Mouse (Mus musculus) forebrain, embryonic 14.5 days (tissue): Measurements from ENCODE around the gene H2al2a. TPM values are rescaled to one million over a fixed set of nuclear protein-coding genes. Genes with fewer than 3 reads are reported as not detected.

Experiments used
- ATAC-seq: fragments of 200-750 bp; cut with Nextera tagmentation; 2 replicates; pipeline ENCODE4 v1.8.0; 2017; ENCODE audit warnings: mild to moderate bottlenecking, moderate library complexity
- DNase-seq: peaks from one replicate; pipeline ENCODE4 v3.0.0-alpha.2; 2015; ENCODE audit warnings: low spot score
- H3K27ac ChIP-seq: fragments of 300-500 bp; sonication (generic); 2 replicates; pipeline ENCODE4 v1.5.1; 2014; ENCODE audit warnings: low read depth, mild to moderate bottlenecking, control low read depth, low read length, moderate library complexity
- H3K27me3 ChIP-seq: fragments of 300-500 bp; sonication (generic); replicated peaks from 2 replicates; pipeline ENCODE4 v1.6.1; 2014; ENCODE audit warnings: low read length, control low read depth, mixed read lengths; ENCODE audit not compliant: control insufficient read depth, insufficient read depth
- H3K36me3 ChIP-seq: fragments of 300-500 bp; sonication (generic); 2 replicates; pipeline ENCODE4 v1.6.1; 2014; ENCODE audit warnings: low read length, control low read depth; ENCODE audit not compliant: control insufficient read depth, insufficient read depth
- H3K4me1 ChIP-seq: fragments of 300-500 bp; sonication (generic); 2 replicates; pipeline ENCODE4 v1.6.1; 2014; ENCODE audit warnings: antibody characterized with exemption, low read length, control low read depth; ENCODE audit not compliant: control insufficient read depth, insufficient read depth
- H3K4me2 ChIP-seq: fragments of 300-500 bp; sonication (generic); 2 replicates; pipeline ENCODE4 v1.6.1; 2014; ENCODE audit warnings: mild to moderate bottlenecking, control low read depth, low read length
- H3K4me3 ChIP-seq: fragments of 300-500 bp; sonication (generic); 2 replicates; pipeline ENCODE4 v1.5.1; 2014; ENCODE audit warnings: low read depth, low read length, control low read depth
- H3K9ac ChIP-seq: fragments of 300-500 bp; sonication (generic); 2 replicates; pipeline ENCODE4 v1.6.1; 2014; ENCODE audit warnings: mild to moderate bottlenecking, low read length, control low read depth, moderate library complexity
- H3K9me3 ChIP-seq: fragments of 300-500 bp; sonication (generic); replicated peaks from 2 replicates; pipeline ENCODE4 v1.6.1; 2016; ENCODE audit warnings: low read length, control low read depth, mixed read lengths; ENCODE audit not compliant: control insufficient read depth
- WGBS: fragments of 180-500 bp; shearing (Covaris S2); extraction: QIAGEN DNeasy Blood & Tissue Kit; methylation state at CpG from one replicate; pipeline ENCODE4 v1.1.7; 2014; 5-methylcytosine and 5-hydroxymethylcytosine counted together
- polyA plus RNA-seq: library from polyadenylated mRNA; unstranded; fragments of >200 nt; fragmentation: Nextera tagmentation; extraction: Ambion mirVana; gene quantifications from 2 replicates; pipeline ENCODE4 v1.2.1, GENCODE M21; 2014

Gene H2al2a
- polyA plus RNA-seq, 1 experiment from 2014 or later, result not detected

DNA sequence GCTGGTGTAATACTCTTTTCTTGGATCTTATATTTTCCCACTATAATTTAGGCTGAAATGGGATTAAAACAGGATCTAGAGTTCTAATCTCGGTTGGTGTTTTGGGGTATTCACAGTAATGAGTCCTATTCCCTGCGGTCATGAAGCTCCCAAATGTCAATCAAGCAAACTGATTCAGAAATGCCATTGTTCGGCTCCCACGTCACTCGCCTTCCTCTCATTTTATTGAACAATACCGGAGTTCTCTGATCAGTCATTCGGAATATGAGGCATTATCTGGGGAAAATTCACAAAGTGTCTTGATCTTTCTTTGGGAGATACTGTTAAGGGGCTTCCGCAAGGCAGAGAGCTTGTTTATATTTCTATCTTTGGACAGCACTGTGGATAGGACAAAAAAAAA is 33.8 kb upstream of the H2al2a start:
- Histone ChIP-seq H3K9ac (peak overlapping the region; percentile 87; the same call in 1 of the 2 replicates), H3K27ac (no peak overlapping the region), H3K4me1 (peaks cover 52% of the 10 kb centered on the region), H3K27me3 (no peaks in the 10 kb centered on the region), H3K9me3 (no peaks in the 10 kb centered on the region), H3K4me3 (peak overlapping the region; percentile 37; the same call in 1 of the 2 replicates), H3K36me3 (no peaks in the 10 kb centered on the region), H3K4me2 (peak overlapping the region; percentile 99)
- DNase-seq, result peak; percentile 84
- no peak for ATAC-seq
- WGBS, result 9% methylated on average over 8 of the region's 8 CpGs

DNA sequence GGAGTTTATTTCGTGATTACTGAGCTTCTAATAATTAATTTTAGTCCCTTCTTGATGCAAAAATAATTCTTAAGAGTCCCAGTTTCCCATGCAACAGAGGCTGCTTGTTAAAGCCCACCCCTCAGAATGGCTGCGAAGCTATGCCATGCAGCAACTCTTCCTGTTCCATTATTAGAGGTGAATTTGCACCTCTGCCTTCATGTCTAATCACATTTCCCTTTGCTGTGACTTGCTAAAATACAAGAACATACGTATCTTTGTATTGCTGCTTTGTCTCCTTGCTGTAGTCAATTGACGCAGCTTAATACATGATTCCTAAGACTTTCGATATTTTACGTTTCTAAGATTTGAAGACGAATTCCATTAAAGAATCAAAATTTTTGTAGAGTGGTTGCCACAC is 32.9 kb upstream of the H2al2a start:
- no peak overlapping the region for H3K27ac ChIP-seq
- peak; percentile 43 for DNase-seq
- no peaks in the 10 kb centered on the region for H3K36me3 ChIP-seq
- H3K9ac ChIP-seq, result no peak overlapping the region
- no peaks in the 10 kb centered on the region for H3K9me3 ChIP-seq
- WGBS, result 25% methylated on average over 7 of the region's 7 CpGs
- peaks cover 47% of the 10 kb centered on the region for H3K4me1 ChIP-seq
- no peak for ATAC-seq
- H3K4me3 ChIP-seq, result no peak overlapping the region
- H3K27me3 ChIP-seq, result no peaks in the 10 kb centered on the region
- H3K4me2 ChIP-seq, result peak overlapping the region; percentile 99

DNA sequence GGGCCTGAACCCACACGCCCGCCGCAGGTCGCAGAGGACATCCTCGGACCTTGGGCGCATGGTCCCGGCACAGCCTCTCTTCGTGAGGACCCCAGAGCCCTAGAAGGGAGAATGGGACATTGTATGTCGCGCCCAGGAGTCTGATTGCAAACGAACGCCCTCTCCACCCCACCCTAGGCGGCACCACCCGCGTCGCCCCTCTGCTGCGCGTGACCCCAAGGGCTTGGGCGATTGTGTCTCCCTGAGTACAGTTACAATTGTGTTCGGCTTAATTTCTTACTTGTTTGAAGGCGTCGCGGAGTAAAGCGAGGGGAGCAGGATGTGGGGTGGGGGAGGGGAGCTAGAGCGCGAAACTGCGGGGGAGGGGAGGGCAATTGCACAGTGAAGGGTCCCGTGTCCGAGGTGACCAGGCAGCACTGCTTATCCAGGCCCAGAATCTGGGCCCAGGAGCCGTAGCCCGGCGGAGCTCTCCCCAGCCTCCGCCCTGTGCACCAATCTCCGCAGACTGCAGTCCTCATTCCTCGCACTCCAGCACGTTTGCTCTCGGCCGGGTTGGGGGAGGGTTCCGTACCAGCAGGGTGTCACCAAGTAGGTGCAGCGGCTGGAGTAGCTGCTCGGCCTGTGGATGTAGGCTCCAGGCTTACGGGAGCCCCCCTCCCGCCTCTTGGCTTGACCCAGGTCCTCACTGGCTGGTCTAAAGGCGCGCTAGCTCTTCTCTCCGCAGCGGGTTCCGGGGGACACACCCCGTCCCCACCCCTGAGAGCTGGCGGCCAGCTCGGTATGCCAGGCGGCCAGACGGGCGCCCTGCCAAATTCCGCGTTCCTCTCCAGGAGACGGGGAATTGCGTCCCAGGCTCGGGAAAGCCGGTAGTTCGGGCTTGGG is 31.6 kb upstream of the H2al2a start:
- H3K4me2 ChIP-seq, result peak overlapping the region; percentile 99
- H3K4me3 ChIP-seq, result peak overlapping the region; percentile 63
- under 1% methylated on average over 61 of the region's 61 CpGs for WGBS
- peak overlapping the region; percentile 99 for H3K27ac ChIP-seq
- no peaks in the 10 kb centered on the region for H3K9me3 ChIP-seq
- no peaks in the 10 kb centered on the region for H3K27me3 ChIP-seq
- DNase-seq (peak; percentile 95), ATAC-seq (peak; percentile 65)
- peaks cover 36% of the 10 kb centered on the region for H3K4me1 ChIP-seq
- H3K9ac ChIP-seq, result peak overlapping the region; percentile 94
- H3K36me3 ChIP-seq, result no peaks in the 10 kb centered on the region

DNA sequence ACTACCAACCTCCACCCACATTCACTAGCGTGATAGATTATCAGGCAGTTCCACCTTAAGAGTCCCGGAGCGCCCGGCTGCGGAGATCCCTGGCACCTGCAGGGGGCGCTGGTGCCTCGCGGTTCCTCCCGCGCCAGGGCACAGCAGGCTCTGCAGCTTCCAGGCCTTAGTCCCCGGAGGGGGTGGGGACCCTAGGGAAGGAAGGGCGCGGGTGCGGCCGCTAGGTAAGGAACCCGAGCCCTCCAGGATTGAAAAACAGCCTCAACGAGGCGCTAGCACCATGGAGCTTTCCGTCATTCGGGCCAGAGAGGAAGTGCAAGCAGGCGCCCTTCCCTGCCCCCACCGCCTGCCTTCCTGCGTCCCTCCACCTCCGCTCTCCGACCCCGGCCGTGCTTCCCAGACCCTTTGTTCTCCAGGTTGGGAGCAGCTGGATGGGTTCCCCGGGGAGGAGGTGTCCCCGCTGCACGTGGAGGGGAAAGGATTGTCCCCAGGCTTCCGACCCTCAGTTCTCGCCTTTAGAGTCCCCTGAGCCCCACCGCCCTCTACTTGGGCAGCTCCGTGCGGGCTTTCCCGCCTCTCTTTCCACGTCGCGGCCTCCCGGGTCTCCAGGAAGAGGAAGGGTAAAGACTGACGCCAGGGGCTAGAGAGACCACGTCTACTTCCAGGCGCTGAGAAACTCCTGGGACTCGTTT is 30.8 kb upstream of the H2al2a start:
- Histone ChIP-seq H3K27me3 (no peaks in the 10 kb centered on the region), H3K4me3 (peak overlapping the region; percentile 63), H3K36me3 (no peaks in the 10 kb centered on the region), H3K9me3 (no peaks in the 10 kb centered on the region), H3K27ac (peak overlapping the region; percentile 99), H3K4me1 (peaks cover 29% of the 10 kb centered on the region), H3K4me2 (peak overlapping the region; percentile 99), H3K9ac (peak overlapping the region; percentile 94)
- DNase-seq (peak; percentile 97), ATAC-seq (peak; percentile 84)
- WGBS, result under 1% methylated on average over 43 of the region's 44 CpGs

DNA sequence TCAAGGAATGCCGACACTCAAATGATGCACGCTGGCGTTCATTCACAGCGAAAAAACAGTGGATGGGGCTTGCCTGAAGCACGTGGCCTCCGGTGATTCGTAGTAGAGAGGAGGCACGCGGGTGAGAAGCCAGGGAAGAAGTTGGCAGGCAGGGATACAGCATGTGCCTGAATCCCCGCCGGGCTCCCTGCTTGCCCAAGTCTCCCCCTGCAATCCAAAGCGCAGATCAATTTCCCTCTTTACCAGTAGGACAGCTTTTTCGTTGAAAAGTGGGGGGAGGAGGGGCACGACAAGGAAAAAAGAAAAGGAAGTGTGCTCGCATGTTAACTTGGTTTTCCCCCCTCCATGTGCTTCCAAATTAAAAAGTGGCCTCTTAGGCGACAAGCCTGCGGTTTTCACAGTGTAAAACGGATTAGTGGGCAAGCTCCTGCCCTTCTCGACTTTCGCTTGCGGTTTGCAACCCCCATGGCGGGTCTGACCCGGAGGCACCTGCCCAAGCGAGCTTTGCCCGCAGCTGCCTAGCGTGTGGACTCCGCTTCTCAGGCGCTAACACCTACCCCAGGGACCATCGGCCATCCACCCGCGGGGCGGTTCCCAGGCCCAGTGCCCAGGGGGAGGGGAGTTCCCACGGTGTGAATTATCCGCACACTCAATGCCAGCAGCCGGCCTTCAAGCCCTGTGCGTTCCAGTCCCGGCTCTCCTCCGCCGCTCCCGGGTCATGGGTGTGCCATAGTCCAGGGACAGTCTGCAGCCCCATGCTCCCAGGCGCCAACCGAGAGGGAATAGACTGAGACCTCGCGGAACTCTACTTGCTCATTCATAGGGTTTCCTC is 29.6 kb upstream of the H2al2a start:
- WGBS, result under 1% methylated on average over 44 of the region's 44 CpGs
- H3K4me3 ChIP-seq, result peak overlapping the region; percentile 63
- no peaks in the 10 kb centered on the region for H3K27me3 ChIP-seq
- peak overlapping the region; percentile 99 for H3K27ac ChIP-seq
- H3K4me1 ChIP-seq, result peaks cover 20% of the 10 kb centered on the region
- no peaks in the 10 kb centered on the region for H3K9me3 ChIP-seq
- DNase-seq (peak; percentile 82), ATAC-seq (peak; percentile 15)
- H3K4me2 ChIP-seq, result peak overlapping the region; percentile 99
- peak overlapping the region; percentile 94 for H3K9ac ChIP-seq
- no peaks in the 10 kb centered on the region for H3K36me3 ChIP-seq

DNA sequence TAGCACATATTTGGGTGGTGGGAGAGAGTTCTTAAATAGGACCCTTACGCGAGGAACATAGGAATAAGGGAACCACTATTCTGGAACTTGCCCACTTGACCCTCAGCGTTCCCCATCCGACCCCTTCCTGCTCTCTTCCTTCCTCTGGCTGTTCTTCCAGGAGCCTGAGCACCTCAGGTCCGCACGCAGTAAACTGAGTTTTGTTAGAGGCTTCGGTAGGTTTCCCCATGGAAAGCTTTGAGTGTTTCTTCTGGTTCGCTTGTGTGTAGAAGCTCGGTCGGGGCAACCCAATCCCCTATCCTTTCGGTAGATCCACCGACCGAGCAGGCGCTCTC is 29.0 kb upstream of the H2al2a start:
- Histone ChIP-seq H3K4me1 (peaks cover 15% of the 10 kb centered on the region; the same call in 1 of the 2 replicates), H3K27me3 (no peaks in the 10 kb centered on the region), H3K4me3 (peak overlapping the region; percentile 63), H3K27ac (peak overlapping the region; percentile 99), H3K9me3 (no peaks in the 10 kb centered on the region), H3K4me2 (peak overlapping the region; percentile 99), H3K9ac (peak overlapping the region; percentile 94), H3K36me3 (no peaks in the 10 kb centered on the region)
- ATAC-seq (no peak), DNase-seq (no peak)
- WGBS, result under 1% methylated on average over 14 of the region's 14 CpGs

GRCm38 (mm10) chr2:18025116-18025515 is 28.4 kb upstream of the H2al2a start:
- H3K4me1 ChIP-seq, result peaks cover 13% of the 10 kb centered on the region; the same call in 1 of the 2 replicates
- no peak for ATAC-seq
- H3K9ac ChIP-seq, result peak overlapping the region; percentile 94; the same call in 1 of the 2 replicates
- peak overlapping the region; percentile 63 for H3K4me3 ChIP-seq
- H3K9me3 ChIP-seq, result no peaks in the 10 kb centered on the region
- H3K27me3 ChIP-seq, result no peaks in the 10 kb centered on the region
- H3K4me2 ChIP-seq, result peak overlapping the region; percentile 99
- H3K36me3 ChIP-seq, result no peaks in the 10 kb centered on the region
- DNase-seq, result peak; percentile 33
- no peak overlapping the region for H3K27ac ChIP-seq
- WGBS, result 8% methylated on average over 5 of the region's 5 CpGs

DNA sequence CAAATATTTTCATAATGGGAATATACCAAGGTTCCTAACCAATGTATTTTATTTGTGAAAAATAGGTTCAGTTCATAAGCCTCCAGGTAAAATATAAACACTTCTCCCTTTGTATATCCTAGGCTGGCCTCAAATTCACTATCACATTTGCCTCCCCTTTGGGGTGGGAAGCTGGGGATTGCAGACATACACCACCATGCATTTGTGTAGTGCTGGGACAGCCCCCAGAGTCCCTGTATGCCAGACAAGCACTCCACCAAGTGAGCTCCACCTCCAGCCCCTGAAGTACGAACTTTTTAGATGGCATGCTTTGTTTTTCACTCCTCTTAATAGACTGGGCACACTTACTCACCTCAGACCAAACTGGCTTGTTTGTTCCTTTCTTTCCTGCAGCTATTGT is 26.1 kb upstream of the H2al2a start:
- DNase-seq (no peak), ATAC-seq (no peak)
- Histone ChIP-seq H3K4me3 (no peak overlapping the region), H3K4me2 (no peak overlapping the region), H3K9ac (no peak overlapping the region), H3K27me3 (no peaks in the 10 kb centered on the region), H3K4me1 (peaks cover 7% of the 10 kb centered on the region; the same call in 1 of the 2 replicates), H3K9me3 (no peaks in the 10 kb centered on the region), H3K27ac (no peak overlapping the region), H3K36me3 (no peaks in the 10 kb centered on the region)
- 12% methylated on average over 1 of the region's 1 CpGs for WGBS
